Mouse (Mus musculus) embryonic facial prominence, embryonic 10.5 days (tissue): ENCODE measurements around the gene Hsd3b7. TPM values are rescaled to one million over a fixed set of nuclear protein-coding genes. Genes with fewer than 3 reads are reported as not detected.
A peak's percentile ranks its signal among the peaks of the same experiment; 100 is the strongest.
"Not testable (repeated sequence)": the region's sequence is repeated elsewhere in the genome, so short reads cannot be mapped to it uniquely, and the experiment has no call there.

Experiments
- DNase-seq: peaks from one replicate; pipeline ENCODE4 v3.0.0-alpha.2; 2017; ENCODE audit warnings: low spot score
- H3K27ac ChIP-seq: fragments of 300-500 bp; sonication (generic); replicated peaks from 2 replicates; pipeline ENCODE4 v1.5.1; 2016; ENCODE audit warnings: mild to moderate bottlenecking
- H3K27me3 ChIP-seq: fragments of 300-500 bp; sonication (generic); replicated peaks from 2 replicates; pipeline ENCODE4 v1.6.1; 2016; ENCODE audit warnings: low read depth, mild to moderate bottlenecking; ENCODE audit not compliant: poor library complexity, severe bottlenecking
- H3K36me3 ChIP-seq: fragments of 300-500 bp; sonication (generic); replicated peaks from 2 replicates; pipeline ENCODE4 v1.6.1; 2016; ENCODE audit warnings: mild to moderate bottlenecking, moderate library complexity
- H3K4me1 ChIP-seq: fragments of 300-500 bp; sonication (generic); 2 replicates; pipeline ENCODE4 v1.6.1; 2016
- H3K4me3 ChIP-seq: fragments of 300-500 bp; sonication (generic); 2 replicates; pipeline ENCODE4 v1.5.1; 2016; ENCODE audit warnings: mild to moderate bottlenecking, moderate library complexity
- H3K9me3 ChIP-seq: fragments of 300-500 bp; sonication (generic); 2 replicates; pipeline ENCODE4 v1.6.1; 2016; ENCODE audit warnings: mild to moderate bottlenecking
- WGBS: fragments of 180-500 bp; shearing (Covaris S2); methylation state at CpG from one replicate; pipeline ENCODE4 v1.1.7; 2016; 5-methylcytosine and 5-hydroxymethylcytosine counted together
- polyA plus RNA-seq: library from polyadenylated mRNA; unstranded; fragments of >200 nt; fragmentation: Nextera tagmentation; extraction: Ambion mirVana; gene quantifications from 2 replicates; pipeline ENCODE4 v1.2.1, GENCODE M21; 2016

Hsd3b7 gene
- polyA plus RNA-seq, 1 experiment from 2014 or later = 6.8 TPM

GRCm38 (mm10) chr7:127768346-127768996 is 31.9 kb upstream of the Hsd3b7 start:
- no peak for DNase-seq
- peaks cover 39% of the 10 kb centered on the region for H3K4me1 ChIP-seq
- H3K27me3 ChIP-seq = no peaks in the 10 kb centered on the region
- H3K9me3 ChIP-seq = no peaks in the 10 kb centered on the region
- peaks cover 52% of the 10 kb centered on the region for H3K36me3 ChIP-seq
- peak overlapping the region; percentile 77 for H3K4me3 ChIP-seq
- peak overlapping the region; percentile 37 for H3K27ac ChIP-seq
- 51% methylated on average over 13 of the region's 13 CpGs for WGBS

- H3K27ac ChIP-seq = peak overlapping the region; percentile 95
- WGBS = under 1% methylated on average over 16 of the region's 16 CpGs
- peak overlapping the region; percentile 77 for H3K4me3 ChIP-seq
Measured at GRCm38 (mm10) chr7:127768997-127769593, 31.3 kb upstream of the Hsd3b7 start.

GRCm38 (mm10) chr7:127769651-127770038 is 30.8 kb upstream of the Hsd3b7 start, which contains the start of gene Orai3:
Gene Orai3, plus strand, starts transcription at chr7:127769815.
- 0% methylated on average over 24 of the region's 24 CpGs for WGBS
- DNase-seq = peak; percentile 87

More at GRCm38 (mm10) chr7:127768997-127769593, 31.3 kb upstream of the Hsd3b7 start:
- Histone ChIP-seq H3K9me3 (no peaks in the 10 kb centered on the region), H3K36me3 (peaks cover 45% of the 10 kb centered on the region), H3K4me1 (peaks cover 45% of the 10 kb centered on the region), H3K27me3 (no peaks in the 10 kb centered on the region)
- peak; percentile 91 for DNase-seq

DNA sequence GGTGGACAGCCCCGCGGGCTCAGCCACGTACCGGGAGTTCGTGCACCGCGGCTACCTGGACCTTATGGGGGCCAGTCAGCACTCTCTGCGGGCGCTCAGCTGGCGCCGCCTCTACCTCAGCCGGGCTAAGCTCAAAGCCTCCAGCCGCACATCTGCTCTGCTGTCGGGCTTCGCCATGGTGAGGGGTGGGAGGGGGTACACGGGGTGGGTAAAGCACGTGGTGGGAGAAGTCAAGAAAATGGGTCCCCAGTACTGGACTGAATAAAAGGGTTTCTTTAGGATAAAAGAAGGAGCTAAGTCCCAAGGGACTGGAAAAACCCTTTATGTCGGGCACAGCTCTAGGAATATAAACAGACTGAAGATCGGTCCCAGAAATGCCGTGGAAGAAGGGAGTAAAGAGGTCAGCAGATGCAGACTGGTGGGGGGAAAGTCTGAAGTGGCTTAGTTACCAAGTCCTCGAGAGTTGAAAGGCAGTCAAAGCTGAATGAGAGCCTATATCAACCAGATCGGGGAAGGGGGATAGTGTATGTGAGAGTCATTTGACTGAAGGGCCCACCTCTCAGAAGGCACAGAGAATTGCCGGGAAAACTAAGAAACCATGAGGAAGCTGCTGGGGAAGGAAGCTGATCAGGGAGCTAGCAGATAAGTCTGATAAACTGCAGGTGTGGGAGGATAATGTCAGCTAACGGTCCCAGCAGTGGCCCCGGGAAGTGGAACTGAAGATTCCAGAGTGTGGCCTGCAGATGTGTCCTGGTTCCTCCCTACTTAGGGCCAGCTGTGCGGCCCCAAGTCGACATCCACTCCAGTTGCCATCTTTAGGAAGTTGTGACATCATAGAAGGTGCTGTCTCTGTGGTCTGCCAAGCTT is 30.1 kb upstream of the Hsd3b7 start:
- peak overlapping the region; percentile 95 for H3K27ac ChIP-seq
- peaks cover 34% of the 10 kb centered on the region for H3K36me3 ChIP-seq
- WGBS = 5% methylated on average over 27 of the region's 27 CpGs
- no peaks in the 10 kb centered on the region for H3K27me3 ChIP-seq
- H3K4me1 ChIP-seq = peaks cover 48% of the 10 kb centered on the region
- no peaks in the 10 kb centered on the region for H3K9me3 ChIP-seq
- peak; percentile 38 for DNase-seq
- H3K4me3 ChIP-seq = peak overlapping the region; percentile 77

More at GRCm38 (mm10) chr7:127769651-127770038, 30.8 kb upstream of the Hsd3b7 start, which contains the start of gene Orai3:
- H3K9me3 ChIP-seq = no peaks in the 10 kb centered on the region
- peak within 1 kb of the TSS; percentile 77 for H3K4me3 ChIP-seq
- peaks cover 48% of the 10 kb centered on the region for H3K4me1 ChIP-seq
- H3K36me3 ChIP-seq = peaks cover 40% of the 10 kb centered on the region
- no peaks in the 10 kb centered on the region for H3K27me3 ChIP-seq
- H3K27ac ChIP-seq = peak within 1 kb of the TSS; percentile 95

DNA sequence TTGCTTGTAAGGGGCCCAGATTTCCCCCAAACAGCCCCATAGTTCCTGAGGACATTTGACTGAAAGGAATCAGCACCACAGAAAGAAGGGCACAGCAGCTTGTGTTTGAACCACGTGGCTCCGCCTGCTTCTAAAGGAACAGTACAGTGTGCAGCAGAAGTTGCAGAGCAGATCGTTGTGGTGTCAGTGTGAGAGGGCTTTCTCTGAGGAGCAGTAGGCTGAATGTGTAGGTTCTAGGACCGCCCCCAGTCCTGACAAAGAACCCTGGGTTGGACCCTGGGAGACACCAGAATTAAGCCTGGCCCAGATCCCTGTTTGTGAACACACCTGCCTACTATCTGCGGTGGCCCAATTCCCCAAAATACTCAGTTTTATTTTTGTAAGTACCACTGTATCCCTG is 29.1 kb upstream of the Hsd3b7 start:
- Histone ChIP-seq H3K4me3 (peak overlapping the region; percentile 77), H3K4me1 (peaks cover 51% of the 10 kb centered on the region)

DNA sequence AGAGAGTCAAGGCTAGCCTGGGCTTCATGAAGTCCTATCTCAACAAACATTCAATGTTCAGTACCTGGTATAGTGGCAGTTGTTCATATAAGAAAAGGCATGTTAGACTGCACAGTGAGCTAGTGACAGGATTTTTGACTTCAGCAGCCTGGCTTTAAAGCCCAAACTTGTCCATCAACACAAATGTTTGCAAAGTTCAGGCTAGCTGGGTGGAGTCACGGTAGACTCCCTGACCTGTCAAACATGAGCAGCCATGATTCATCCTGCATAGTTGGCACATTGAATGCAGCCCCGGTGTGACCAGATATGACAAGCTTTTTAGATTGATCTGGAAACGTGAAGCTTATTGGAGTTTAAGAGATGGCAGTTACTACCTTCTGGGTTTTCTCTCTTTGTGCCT is 28.3 kb upstream of the Hsd3b7 start:
- H3K36me3 ChIP-seq = peaks cover 16% of the 10 kb centered on the region
- WGBS = 84% methylated on average over 3 of the region's 3 CpGs
- no peak overlapping the region for H3K27ac ChIP-seq
- H3K9me3 ChIP-seq = no peaks in the 10 kb centered on the region
- DNase-seq = no peak
- H3K27me3 ChIP-seq = no peaks in the 10 kb centered on the region
- H3K4me3 ChIP-seq = no peak overlapping the region
- peaks cover 51% of the 10 kb centered on the region for H3K4me1 ChIP-seq

More for the DNA sequence above, 29.1 kb upstream of the Hsd3b7 start:
- 72% methylated on average over 5 of the region's 5 CpGs for WGBS
- Histone ChIP-seq H3K27me3 (no peaks in the 10 kb centered on the region), H3K36me3 (peaks cover 24% of the 10 kb centered on the region), H3K9me3 (no peaks in the 10 kb centered on the region), H3K27ac (no peak overlapping the region)
- DNase-seq = no peak

DNA sequence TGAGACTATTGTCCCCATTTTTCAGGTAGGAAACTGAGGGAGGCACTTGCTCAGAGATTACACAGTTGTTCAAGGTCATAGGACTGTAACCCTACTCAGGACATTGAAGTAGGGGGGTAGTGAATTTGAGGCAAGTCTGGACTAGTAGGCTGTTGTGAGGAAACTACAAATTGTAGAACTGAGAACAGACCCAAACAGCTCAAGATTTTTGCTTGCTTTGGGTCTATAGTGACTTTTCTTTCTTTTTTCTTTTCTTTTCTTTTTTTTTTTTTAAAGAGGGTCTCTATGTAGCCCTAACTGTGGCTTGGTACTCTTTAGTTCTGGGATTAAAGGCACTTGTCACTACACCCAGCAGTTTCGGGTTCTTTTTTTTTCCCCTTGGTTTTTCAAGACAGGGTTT is 27.8 kb upstream of the Hsd3b7 start:
- no peak overlapping the region for H3K27ac ChIP-seq
- no peaks in the 10 kb centered on the region for H3K27me3 ChIP-seq
- peaks cover 11% of the 10 kb centered on the region for H3K36me3 ChIP-seq
- H3K4me1 ChIP-seq = peaks cover 51% of the 10 kb centered on the region
- 85% methylated on average over 1 of the region's 1 CpGs for WGBS
- no peaks in the 10 kb centered on the region for H3K9me3 ChIP-seq
- no peak for DNase-seq
- H3K4me3 ChIP-seq = no peak overlapping the region

GRCm38 (mm10) chr7:127773664-127774384 is 26.6 kb upstream of the Hsd3b7 start:
- WGBS = 47% methylated on average over 9 of the region's 9 CpGs
- peak; percentile 72 for DNase-seq
- peak overlapping the region; percentile 13; the same call in 1 of the 2 replicates for H3K4me3 ChIP-seq
- peaks cover 6% of the 10 kb centered on the region for H3K36me3 ChIP-seq
- H3K27ac ChIP-seq = no peak overlapping the region
- no peaks in the 10 kb centered on the region for H3K27me3 ChIP-seq
- H3K9me3 ChIP-seq = no peaks in the 10 kb centered on the region
- H3K4me1 ChIP-seq = peaks cover 51% of the 10 kb centered on the region

DNA sequence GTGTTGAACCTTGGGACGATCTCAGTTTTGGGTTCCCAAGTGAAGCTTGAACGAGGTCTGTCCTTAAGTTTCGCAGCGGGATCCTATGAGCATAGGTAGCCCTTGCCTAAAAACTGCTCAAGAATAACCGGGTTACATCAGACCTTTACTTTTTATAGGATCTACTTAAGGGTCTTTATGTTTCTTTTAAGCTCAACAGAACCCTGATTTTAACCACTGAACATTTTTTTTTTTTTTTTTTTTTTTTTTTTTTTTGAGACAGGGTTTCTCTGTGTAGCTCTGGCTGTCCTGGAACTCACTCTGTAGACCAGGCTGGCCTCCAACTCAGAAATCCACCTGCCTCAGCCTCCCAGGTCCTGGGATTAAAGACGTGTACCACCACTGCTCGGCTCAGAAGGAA is 24.6 kb upstream of the Hsd3b7 start:
- Histone ChIP-seq H3K4me3 (peak overlapping the region; percentile 92), H3K4me1 (peaks cover 30% of the 10 kb centered on the region), H3K36me3 (peaks cover 26% of the 10 kb centered on the region), H3K27ac (peak overlapping the region; percentile 99)
- not testable (repeated sequence) for H3K9me3 ChIP-seq, DNase-seq, H3K27me3 ChIP-seq
- WGBS = 82% methylated on average over 7 of the region's 7 CpGs

GRCm38 (mm10) chr7:127776426-127776825 is 24.0 kb upstream of the Hsd3b7 start, which contains the start of gene Setd1a:
Gene Setd1a, plus strand, starts transcription at chr7:127776670.
- H3K4me3 ChIP-seq = peak within 1 kb of the TSS; percentile 92
- under 1% methylated on average over 23 of the region's 23 CpGs for WGBS
- no peaks in the 10 kb centered on the region for H3K27me3 ChIP-seq
- H3K36me3 ChIP-seq = peaks cover 32% of the 10 kb centered on the region
- peak; percentile 87 for DNase-seq
- peak within 1 kb of the TSS; percentile 99 for H3K27ac ChIP-seq
- H3K9me3 ChIP-seq = no peaks in the 10 kb centered on the region
- peaks cover 25% of the 10 kb centered on the region for H3K4me1 ChIP-seq

DNA sequence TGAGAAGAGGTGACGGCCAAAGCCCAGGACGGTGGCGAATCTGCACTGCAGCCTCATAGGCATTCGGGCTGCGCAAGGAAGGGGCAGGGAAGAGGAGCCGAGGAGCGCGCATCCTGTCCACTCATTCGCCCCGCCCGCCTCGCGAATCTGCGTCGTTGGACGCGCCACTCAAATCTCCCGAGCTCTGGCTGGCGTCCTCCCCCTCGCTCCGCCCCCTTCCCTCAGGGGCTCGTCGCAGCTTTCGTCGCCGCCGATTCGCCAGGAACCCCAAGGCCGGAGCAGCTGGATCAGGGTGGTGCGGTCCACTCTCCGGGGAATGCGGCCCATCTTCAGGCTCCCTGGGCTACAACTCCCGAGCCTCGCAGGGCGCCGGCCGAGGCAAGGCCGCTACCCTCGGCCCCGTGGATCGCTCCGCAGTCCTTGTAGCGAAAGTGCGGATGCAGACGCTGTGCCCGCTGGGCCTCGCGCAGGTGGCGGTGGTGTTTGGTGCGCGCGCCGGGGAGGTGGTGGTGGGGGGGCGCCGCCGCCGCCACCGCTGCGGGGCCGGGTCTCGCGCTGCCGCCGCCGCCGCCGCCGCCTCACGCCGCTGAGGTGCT is 23.4 kb upstream of the Hsd3b7 start:
- Histone ChIP-seq H3K4me3 (peak overlapping the region; percentile 92), H3K9me3 (no peaks in the 10 kb centered on the region), H3K36me3 (peaks cover 37% of the 10 kb centered on the region), H3K27me3 (no peaks in the 10 kb centered on the region), H3K27ac (peak overlapping the region; percentile 99), H3K4me1 (peaks cover 24% of the 10 kb centered on the region)
- under 1% methylated on average over 69 of the region's 70 CpGs for WGBS
- peak; percentile 96 for DNase-seq
